ENCODE assay signal across 23 mouse cellular contexts in the genomic region with DNA sequence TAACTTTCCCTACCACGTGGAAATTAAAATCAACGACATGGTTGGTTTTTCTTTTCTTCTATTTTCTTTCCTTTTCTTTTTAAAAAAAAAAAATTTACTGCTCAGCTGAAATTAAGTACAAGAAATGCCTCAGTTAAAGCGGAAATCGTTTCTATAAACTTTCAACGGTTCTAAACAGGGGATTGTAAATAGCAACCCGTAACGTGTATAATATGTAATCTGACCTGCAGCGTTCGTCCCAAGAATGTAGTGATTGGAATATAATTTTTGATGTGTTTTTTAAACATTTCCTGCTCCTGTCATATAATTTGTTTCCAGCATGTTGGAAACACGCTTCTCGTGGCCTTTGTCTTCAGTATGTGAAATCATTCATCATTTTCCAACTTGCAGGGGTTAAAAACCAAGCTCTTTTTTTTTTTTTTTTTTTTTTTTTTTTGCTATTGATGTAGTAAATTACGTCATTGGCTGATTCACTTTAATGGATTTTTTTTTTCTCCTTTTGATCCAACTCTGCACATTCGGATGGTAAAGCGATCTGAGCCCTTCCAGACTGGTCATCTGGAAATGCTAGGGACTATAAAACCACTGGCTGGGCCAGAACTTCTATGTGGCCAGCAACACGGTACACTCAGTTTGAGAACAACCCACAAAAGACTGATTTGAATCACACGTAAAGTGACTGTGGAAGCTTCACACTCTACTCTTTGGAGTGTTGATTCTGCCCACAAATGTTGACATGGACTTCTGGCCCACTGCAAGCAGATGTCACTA.
"Had no signal": no experiment of that assay in that cellular context is flagged by ENCODE, and none has a peak within 500 bp of the region (broad histone marks: within the 10 kb centered on the region; RNA-seq: fewer than 3 reads in every experiment).

No protein-coding gene starts in this region.

- DNase-seq: kidney, adult 2 months; kidney, postnatal 25 days; layer of hippocampus, adult 9-11 months; liver; lung, adult 18-20 months; lung, postnatal 14 days; lung, postnatal 4 days; retina, postnatal 1 day; right cerebral cortex, postnatal 25 days; spleen, adult 18-20 months; thymus, postnatal 25 days had no signal

- H3K4me3 ChIP-seq: intestine, embryonic 15.5 days; layer of hippocampus, adult 2 months; left cerebral cortex, adult 2 months; liver, embryonic 12.5 days; liver, embryonic 15.5 days; midbrain, embryonic 10.5 days; midbrain, embryonic 13.5 days; myocyte; neural tube, embryonic 13.5 days; stomach, embryonic 15.5 days had no signal

- H3K27ac ChIP-seq: intestine, embryonic 15.5 days; kidney, postnatal 0 days; layer of hippocampus, adult 2 months; left cerebral cortex, adult 2 months; liver, embryonic 12.5 days; liver, embryonic 15.5 days; midbrain, embryonic 10.5 days; midbrain, embryonic 13.5 days; neural tube, embryonic 13.5 days; stomach, embryonic 15.5 days had no signal

- H3K9ac ChIP-seq: intestine, embryonic 15.5 days; liver, embryonic 12.5 days; liver, embryonic 15.5 days; midbrain, embryonic 13.5 days; neural tube, embryonic 13.5 days; stomach, embryonic 15.5 days had no signal

- H3K9me3 ChIP-seq: intestine, embryonic 15.5 days; liver, embryonic 12.5 days; liver, embryonic 15.5 days; midbrain, embryonic 10.5 days; midbrain, embryonic 13.5 days; neural tube, embryonic 13.5 days; stomach, embryonic 15.5 days had no signal

- H3K27me3 ChIP-seq: intestine, embryonic 15.5 days; liver, embryonic 12.5 days; liver, embryonic 15.5 days; midbrain, embryonic 13.5 days; stomach, embryonic 15.5 days had no signal

- H3K4me2 ChIP-seq: intestine, embryonic 15.5 days; liver, embryonic 12.5 days; liver, embryonic 15.5 days; midbrain, embryonic 13.5 days; neural tube, embryonic 13.5 days; stomach, embryonic 15.5 days had no signal

- ATAC-seq: intestine, embryonic 15.5 days; liver, embryonic 12.5 days; midbrain, embryonic 13.5 days; midbrain, embryonic 16.5 days had no signal

- H3K36me3 ChIP-seq: intestine, embryonic 15.5 days; liver, embryonic 12.5 days; liver, embryonic 15.5 days; midbrain, embryonic 10.5 days; midbrain, embryonic 13.5 days; neural tube, embryonic 13.5 days; stomach, embryonic 15.5 days had no signal

- H3K4me1 ChIP-seq: liver, embryonic 12.5 days; liver, embryonic 15.5 days; midbrain, embryonic 13.5 days; stomach, embryonic 15.5 days had no signal
